Mouse (Mus musculus): ENCODE data around the gene Orm1.

DNA sequence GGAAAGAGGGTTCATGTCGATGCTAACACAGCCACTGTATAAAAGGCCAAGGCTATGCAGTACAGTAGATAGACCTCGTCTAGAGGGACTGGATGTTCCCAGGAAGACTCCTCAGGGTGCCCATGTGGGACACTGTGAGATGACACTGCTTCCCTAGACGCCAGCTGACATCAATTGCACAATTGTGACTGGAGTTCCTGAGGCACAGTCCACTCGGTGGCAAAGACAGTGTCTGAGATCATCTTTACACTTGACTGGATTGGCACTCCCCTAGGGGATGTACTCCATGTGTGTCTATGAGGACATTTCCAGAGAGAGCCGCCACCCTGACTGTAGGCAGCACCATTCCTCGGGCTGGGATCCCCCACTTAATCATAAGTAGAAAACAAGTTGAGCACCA lies 4.2 kb downstream of the Orm1 start:
- TF ChIP-seq CTCF (IDR thresholded peaks at IDR 0.05), result no peak
- no peak for TF ChIP-seq EP300 (IDR thresholded peaks at IDR 0.05; ENCODE audit: insufficient read depth, low read depth, low read length)
- TF ChIP-seq POLR2A (IDR thresholded peaks at IDR 0.05; ENCODE audit: insufficient read depth, low read depth, low read length), result no peak
